Mouse (Mus musculus): Measurements from ENCODE around the gene Gm27021.

GRCm38 (mm10) chr8:120664566-120664965 is 3.3 kb downstream of the Gm27021 start:
- TF ChIP-seq CTCF (IDR thresholded peaks at IDR 0.05; ENCODE audit: low read depth), result no peak
- no peak for TF ChIP-seq EP300 (optimal IDR thresholded peaks at IDR 0.05)

Measured in stomach, postnatal 0 days (tissue).